Mouse (Mus musculus): ENCODE measurements around the gene Fth1.
A peak's percentile ranks its signal among the peaks of the same experiment; 100 is the strongest.
"Not testable (repeated sequence)": the region's sequence is repeated elsewhere in the genome, so short reads cannot be mapped to it uniquely, and the experiment has no call there.

Fth1 gene

DNA sequence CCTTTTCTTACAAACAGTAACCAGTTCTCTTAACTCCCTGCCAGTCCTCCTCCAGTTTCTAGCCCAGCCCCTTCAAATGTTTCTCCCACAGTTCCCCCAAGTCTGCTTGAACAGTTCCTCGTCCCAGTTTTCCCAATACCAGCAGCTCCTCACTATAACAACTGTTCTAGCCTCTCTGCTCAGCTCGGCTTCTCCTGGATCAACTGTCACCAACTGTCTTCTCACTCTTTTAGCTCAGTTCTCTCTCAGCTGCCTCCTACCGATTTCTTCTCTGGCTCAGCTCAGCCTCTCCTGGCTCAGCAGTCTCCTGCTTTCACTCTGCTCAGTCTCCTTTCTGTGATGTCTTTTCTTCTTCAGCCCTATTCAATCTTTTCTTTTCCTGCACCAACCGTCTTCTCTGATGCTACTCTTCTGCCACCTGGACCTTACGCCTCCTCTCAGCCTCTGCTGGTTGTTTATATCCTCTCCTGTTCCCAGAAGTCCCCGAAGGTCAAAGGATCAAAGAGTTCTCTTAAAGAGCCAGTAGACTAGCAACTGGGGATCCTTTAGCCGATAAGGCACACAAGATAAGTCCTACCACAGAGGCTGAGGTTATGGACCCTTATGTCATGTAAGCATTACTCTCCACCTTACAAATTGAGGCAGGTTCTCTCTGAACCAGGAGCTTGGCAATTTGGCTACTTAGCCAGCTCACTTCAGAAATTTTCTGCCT lies 16.0 kb upstream of the Fth1 start:
- no peak for DNase-seq (ENCODE audit: extremely low spot score)

DNA sequence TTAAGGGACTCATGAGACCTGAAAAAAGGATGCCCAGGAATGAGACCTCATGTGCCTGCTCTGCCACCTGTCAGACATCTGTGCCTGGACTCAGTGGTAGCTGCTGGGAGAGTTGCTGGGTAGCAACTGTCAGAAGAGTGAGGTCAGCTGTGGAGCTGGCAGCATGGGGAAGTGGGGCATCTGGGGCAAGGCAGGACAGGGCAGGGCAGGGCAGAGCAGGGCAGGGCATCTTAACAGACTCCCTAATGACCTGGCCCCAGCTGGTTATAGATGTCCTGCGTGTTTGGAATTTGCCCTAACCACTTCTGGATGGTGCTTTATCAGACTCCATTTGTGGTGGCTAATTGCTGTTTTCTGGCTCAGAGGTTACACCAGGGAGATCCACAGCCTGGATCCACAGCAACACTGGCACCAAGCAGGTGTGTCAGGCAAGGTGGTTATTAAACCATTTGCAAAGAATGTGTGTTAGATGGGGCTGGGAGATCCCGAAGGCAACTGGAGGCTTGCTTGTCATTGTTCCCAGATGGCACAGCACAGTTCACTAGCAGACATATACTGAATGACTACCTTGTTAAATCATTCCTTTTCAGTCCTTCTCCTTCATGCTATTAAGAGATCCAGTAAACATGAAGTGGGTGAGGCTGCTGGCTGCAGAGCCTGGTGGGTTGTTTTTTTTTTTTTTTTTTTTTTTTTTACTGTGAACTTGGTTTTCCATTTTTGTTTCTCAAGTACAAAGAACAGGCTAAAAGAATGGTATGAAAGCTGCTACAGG lies 14.1 kb upstream of the Fth1 start:
- no peak for DNase-seq (ENCODE audit: extremely low spot score)

DNA sequence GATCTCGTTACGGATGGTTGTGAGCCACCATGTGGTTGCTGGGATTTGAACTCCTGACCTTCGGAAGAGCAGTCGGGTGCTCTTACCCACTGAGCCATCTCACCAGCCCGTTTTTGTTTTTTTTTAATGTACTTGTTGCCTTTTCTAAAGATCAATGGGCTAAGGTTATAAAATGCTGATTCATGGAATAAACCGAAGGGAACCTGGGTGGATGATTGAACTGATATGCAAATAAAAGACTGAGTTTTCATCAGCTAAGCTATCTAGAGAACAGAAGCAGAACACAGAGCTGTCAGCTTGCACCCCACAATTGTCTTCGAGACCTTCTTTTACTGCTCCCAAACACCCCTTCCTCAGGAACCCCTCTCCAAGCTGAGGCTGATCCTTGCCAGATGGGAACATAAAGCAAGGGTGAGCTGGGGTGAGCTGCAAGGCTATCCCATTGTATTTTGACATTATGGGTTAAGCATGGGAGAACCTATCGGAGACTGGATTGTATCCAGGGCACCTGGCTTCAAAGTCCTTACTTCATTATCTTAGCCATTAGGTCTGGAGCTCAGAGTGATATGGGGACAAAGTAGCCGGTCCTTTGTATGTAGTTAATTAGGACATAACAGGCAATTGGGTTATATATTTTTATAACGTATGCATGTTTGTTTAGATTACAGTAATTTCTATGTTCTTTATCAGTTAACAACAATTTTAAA lies 12.2 kb upstream of the Fth1 start:
- DNase-seq (ENCODE audit: extremely low spot score), result no peak

DNA sequence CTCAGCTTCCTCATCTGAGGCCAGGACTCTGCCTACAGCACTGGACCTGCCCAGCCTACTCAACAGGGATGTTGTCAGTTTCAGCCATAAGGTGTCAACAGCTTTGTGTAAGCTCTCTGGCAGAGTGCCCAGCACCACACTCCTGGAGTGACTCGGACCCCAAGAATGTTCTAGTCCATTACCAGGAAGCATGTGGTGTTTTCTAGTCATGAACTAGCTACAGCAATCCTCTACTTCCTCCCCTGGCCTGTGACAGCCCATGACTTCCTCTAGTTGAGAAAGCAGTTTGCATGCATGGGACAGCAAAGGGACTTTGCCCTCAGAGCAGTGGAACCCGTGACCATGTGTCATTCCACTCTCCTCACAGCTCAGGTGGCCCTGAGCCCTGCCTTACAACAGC lies 5.5 kb upstream of the Fth1 start:
- DNase-seq (ENCODE audit: extremely low spot score), result not testable (repeated sequence)

DNA sequence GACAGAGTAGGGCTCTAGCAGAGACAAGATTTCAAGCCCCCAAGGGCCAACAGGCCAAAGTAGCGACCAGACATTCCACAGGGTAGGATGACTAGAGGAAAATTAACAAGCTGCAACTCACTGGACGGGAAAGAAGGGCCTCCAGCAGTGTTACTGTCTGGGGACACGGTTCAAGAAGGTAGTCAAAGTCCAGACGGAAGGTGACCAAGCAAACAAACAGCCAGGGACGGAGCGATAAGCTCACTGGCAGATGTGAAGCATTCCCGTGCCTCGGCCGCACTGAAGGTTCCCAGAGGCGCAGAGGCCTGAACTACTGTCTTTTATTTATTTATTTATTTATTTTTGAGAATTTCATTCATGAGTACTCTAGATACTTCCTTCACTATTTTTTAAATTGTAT lies 3.3 kb upstream of the Fth1 start:
- DNase-seq (ENCODE audit: extremely low spot score), result no peak

DNA sequence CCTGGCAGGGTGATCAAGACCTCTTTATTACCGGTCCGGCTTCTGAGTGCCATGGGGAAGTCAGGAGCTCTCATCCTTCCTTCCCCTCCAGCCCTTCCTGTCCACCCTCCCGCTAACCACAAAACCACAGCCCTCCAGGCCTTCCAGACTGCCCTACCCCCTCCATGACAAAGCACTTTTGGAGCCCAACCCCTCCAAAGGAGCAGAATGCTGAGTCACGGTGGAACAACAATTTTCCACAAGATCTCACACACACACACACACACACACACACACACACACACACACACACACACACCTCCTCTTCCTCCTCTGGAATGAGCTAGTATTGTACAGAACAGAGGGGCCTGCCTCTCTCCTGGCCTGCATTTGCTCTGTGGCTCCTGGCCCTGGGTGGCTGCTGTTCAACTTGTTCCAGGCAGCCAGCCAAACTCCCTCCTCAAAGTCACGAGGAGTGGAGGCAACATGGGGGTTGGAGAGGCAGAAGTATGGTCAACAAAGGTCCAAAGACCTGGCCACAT lies 1.9 kb upstream of the Fth1 start:
- no peak for DNase-seq (ENCODE audit: extremely low spot score)

DNA sequence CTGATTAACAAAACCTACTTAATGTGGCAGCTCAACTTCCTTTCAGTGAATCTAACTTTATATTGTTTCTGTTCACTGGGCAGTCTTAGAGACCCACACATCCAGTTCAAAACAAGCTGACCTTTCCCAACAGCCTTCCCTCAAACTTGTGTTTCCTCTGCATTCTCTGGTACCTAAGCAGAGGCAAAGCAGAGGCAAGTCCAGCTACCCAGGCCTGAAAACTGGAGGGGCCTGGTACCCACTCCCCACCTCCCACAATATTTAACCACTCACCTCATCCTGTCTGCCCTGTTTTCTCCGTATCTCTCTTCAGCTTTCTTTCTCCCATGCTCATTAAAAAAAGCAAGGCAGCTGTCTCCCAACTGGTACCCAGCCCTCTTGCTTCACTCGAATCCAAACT lies 1.2 kb upstream of the Fth1 start:
- DNase-seq (ENCODE audit: extremely low spot score), result no peak

DNA sequence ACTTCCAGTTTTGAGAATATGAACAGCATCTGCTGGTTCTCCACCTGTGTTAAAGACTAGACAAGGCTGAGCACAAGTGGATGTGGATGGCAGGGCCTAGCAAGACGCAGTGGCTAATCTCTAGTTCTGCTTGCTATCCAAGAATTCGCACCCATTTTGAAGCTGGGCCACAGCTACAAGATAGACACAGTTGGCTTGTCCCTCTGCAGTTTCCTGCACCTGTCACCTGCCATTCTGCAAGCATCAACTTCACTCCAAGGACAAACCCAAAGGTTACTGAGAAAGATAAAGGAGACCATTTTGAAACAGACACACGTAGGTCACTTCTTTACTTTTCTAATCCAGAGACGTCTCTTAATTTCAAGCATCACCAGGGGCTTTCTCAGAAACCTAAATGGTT lies 1.2 kb downstream of the Fth1 start:
- no peak for DNase-seq (ENCODE audit: extremely low spot score)

DNA sequence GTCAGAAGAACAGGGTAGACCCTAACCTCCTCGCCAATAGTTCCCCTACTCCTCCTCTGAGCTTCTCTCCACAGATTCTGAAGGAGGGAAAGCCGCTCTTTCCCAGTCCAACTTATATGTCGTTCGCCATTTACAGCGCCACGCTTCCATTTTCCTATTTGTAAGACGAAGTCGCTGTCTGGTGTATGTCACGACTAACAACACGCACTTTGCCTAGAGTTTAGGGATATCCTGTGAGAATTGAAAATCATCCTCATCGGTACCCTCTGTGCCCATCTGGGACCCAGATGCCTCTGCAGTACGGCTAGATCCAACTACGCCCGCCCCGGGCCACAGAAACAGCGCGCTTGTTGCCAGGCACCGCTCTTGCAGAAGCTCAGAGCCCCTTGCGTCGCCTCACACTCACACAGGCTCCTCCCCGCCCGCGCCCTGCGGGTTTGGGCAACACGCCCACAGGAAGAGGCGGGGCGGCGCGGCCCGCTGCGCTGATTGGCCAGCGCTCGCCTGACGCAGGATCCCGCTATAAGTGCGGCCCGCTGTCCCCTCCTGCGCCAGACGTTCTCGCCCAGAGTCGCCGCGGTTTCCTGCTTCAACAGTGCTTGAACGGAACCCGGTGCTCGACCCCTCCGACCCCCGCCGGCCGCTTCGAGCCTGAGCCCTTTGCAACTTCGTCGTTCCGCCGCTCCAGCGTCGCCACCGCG lies 1.9 kb downstream of the Fth1 start:
- peak; percentile 94 for DNase-seq (ENCODE audit: extremely low spot score)

DNA sequence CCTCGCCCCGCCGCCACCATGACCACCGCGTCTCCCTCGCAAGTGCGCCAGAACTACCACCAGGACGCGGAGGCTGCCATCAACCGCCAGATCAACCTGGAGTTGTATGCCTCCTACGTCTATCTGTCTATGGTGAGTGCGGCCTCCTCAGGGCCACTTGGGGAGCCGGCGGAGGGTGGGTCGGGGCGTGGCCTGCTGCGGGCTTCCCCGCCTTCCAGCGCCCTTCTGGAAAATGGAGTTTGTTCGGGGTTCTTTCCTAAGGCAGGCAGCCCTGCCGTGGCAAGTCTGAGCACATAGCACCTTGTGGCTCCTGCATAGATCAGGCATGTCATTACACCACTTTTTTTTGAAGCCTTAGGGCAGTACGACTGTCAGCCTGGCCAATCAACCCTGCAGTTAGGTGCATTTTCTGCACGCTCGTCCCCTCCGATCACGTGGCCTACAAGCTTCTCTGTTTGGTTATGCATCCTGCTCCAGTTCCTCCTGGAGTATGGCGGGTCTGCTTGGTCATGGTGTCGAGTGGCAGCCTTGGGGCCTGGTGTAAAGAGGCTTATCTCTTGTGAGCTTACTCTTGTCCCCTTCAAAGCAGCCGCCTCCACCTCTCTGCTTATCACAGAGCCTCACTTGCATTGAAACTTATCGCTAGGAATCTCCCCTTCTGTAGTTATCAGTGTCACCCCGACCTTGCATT lies 2.6 kb downstream of the Fth1 start:
- no peak for DNase-seq (ENCODE audit: extremely low spot score)

DNA sequence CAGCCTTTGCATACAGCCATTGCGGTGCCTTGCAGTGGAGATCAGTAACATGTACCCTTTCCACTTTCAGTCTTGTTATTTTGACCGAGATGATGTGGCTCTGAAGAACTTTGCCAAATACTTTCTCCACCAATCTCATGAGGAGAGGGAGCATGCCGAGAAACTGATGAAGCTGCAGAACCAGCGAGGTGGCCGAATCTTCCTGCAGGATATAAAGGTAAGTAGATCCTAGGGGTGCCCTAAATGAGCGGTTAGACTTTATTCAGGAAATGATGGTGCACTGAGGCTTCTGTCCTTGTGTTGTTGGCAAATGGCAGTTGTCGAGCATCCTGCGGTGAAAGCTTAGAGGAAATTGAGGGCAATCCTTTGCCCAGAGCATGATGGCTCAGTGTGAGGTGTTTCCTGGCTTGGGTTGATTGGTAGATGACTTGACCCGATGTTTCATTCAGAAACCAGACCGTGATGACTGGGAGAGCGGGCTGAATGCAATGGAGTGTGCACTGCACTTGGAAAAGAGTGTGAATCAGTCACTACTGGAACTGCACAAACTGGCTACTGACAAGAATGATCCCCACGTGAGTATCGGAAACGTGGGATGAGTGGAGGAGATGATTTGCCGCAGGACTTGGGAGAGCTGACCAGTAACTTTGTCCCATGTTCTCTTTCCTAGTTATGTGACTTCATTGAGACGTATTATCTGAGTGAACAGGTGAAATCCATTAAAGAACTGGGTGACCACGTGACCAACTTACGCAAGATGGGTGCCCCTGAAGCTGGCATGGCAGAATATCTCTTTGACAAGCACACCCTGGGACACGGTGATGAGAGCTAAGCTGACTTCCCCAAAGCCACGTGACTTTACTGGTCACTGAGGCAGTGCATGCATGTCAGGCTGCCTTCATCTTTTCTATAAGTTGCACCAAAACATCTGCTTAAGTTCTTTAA lies 4.0 kb downstream of the Fth1 start:
- no peak for DNase-seq (ENCODE audit: extremely low spot score)

DNA sequence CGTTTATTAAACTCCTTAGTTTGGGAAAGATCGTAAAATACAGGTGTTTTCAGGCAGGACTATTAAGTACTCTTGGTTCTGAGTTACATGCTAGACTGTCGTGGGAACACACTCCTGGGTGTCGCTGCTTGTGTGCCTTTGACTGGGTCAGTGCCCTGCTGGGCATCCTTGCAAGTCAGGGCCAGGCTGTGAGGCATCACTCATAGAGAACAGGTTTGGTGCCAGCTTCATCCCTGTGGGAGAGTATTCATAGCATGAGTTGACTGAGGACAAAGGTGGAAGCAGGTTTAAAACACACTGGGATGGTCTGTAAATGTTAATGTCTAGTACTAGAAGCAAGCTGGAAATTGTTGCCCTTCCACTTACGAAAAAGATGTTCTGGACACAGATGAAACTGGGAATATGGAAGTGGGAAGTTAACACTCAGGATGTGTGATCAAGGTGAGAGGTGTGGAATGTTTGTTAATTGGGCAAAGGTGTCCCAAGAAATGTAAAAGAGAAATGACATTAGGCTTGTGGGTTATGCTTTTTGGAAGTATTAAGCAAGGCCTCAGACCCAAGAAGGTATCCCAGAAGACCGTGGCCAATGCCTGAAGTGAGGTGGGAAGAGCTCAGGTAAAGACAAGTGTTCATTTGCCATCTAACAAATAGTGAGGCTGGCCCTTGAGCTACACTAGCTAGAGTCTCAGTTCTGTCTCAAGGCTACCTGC lies 4.9 kb downstream of the Fth1 start:
- no peak for DNase-seq (ENCODE audit: extremely low spot score)

DNA sequence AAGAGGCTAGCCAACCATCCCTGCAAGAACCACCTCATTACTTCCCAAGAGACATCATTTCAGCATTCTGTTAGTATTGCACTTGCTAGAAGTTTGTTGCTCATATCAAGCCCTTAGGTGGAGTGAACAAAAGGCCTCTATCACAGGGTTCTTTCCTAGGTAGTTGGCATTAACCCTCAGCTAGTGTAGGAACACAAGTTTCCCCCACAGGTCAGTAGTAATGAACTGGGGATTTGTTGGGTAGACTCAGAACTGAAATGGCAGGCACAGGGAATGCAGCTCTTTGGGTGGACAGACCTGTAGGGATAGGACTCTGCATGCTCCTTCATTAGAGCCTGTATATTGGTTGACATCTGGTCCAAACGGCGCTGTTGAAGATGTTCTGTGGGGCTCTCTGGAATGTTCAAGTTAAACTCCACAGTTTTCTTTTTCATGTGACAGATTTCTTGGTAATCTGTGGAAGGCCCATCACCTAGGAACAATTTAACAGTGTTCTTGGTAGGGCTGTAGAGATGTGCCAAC lies 5.6 kb downstream of the Fth1 start:
- DNase-seq (ENCODE audit: extremely low spot score), result no peak

DNA sequence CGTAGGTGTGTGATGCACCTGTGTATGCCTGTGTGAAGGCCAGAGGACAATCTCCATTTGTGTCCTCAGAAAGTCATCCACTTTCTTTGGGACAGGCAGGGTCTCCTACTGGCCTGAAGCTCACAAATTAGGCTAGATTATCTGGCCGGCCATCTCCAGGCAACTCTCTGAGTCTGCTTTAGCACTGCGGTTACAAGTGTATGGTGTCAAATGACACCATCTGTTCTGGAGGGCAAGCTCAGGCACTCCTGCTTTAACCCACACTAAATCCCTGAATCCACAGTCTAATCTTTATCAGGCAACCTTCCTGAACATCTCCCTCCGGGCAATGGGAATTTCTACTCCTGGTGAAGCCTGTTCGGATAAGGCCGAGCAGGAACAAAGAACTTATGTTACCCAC lies 6.8 kb downstream of the Fth1 start:
- peak; percentile 24 for DNase-seq (ENCODE audit: extremely low spot score)

DNA sequence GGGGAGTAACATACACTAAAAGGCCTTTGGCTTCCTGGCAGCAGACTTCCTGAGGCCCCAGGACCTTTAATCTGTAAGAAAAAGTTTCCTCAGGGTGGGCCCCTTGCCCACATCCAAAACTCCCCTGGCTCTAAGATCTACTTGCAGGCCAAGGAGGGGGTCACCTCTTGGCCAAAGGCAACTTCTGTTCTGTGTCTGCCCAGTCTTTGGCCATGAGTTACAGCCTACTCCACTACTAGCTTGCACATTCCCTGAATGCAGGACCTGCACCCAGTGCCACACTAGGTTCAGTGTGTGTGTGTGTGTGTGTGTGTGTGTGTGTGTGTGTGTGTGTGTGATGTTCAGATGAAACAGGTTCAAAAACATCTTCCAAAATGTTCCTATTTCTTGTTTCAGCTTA lies 7.2 kb downstream of the Fth1 start:
- no peak for DNase-seq (ENCODE audit: extremely low spot score)

DNA sequence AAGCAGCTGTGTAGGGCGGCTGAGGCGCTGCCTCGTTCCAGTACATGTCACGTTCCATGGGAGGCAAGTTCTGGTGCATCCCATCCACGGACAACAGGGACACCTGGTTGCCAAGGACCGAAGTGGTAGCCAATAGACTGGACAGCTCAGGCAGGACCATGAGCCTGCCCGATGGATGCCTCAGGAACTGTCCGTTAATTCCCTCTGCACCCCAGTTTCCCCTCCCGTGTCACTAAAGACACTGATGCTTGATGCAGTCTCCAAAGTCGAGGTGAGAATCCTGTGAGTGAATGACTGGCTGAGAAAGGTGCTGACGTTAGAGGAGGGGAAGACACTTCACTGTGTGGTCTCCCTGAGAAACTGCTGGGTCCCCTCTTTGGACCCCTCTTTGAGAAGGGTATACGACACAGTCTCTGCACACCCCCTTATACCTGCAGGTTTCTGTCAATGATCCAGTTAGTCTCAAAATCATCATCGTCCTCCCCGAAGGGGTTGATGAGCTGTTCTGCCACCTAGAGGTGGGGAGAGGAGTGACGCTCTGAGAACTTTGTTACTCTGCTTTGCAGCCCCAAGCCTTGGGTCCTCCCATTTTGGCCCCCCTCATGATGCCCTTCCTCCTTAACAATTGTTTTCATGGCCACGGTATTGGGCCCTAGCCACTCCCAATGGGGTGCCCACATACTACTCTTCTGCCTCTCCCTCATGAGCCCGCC lies 8.9 kb downstream of the Fth1 start:
- DNase-seq (ENCODE audit: extremely low spot score), result no peak

DNA sequence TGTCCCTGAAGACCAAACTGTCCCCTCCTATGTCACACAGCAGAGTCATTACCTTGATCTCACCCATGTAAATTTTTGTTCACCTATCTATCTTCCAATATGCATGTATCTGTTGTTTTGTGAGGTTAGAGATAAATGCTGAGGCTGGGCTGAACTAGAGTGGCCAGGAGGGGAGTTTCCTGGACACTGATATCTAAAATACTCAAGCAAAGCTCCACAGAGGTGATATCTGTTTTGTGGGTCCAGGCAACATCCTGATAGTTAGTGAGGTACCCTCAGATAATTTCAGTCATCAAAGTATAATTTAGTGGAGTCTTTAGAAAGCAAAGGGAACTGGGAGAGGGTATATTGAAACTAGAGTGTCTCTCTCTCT lies 9.5 kb downstream of the Fth1 start:
- DNase-seq (ENCODE audit: extremely low spot score), result no peak

DNA sequence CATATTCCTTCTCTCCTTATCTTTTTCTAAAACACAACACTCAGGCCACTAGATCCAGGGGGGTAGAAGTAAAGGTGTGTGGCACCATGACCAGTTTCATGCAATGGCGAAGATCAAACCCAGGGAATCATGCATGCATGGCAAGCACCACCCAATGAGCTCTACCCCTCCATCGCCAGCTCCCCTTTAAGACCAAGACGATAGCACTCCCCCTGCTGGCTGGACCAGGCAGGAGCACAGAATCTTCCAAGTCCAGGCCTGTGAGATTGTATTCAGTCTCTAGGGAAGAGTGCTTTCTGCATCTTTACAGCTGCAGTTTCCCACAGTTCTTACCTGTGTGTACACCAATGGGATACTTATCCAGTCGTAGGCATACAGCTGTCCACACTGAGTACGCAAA lies 10.9 kb downstream of the Fth1 start:
- peak; percentile 83 for DNase-seq (ENCODE audit: extremely low spot score)

All from embryo, embryonic 9.5 days (tissue).